Mouse (Mus musculus): ENCODE measurements around the gene Tmem260.

GRCm38 (mm10) chr14:48422901-48423300 lies 23.0 kb upstream of the Tmem260 start:
- TF ChIP-seq POLR2A (IDR thresholded peaks at IDR 0.05; ENCODE audit: extremely low read depth, insufficient read depth, low read length) = no peak
- no peak for TF ChIP-seq CTCF (IDR thresholded peaks at IDR 0.05; ENCODE audit: low read depth, low read length)
